Mouse (Mus musculus) hindbrain, postnatal 0 days (tissue): Measurements from ENCODE around the gene Rbm38. TPM values are rescaled to one million over a fixed set of nuclear protein-coding genes. Genes with fewer than 3 reads are reported as not detected.

ENCODE experiments used
- ATAC-seq: fragments of 200-750 bp; cut with Nextera tagmentation; 2 replicates; pipeline ENCODE4 v1.8.0; 2017; ENCODE audit warnings: mild to moderate bottlenecking, moderate TSS enrichment, moderate library complexity
- DNase-seq: peaks from one replicate; pipeline ENCODE4 v3.0.0-alpha.2; 2015; ENCODE audit warnings: low spot score
- H3K27ac ChIP-seq: fragments of 300-500 bp; sonication (generic); 2 replicates; pipeline ENCODE4 v1.5.1; 2014; ENCODE audit warnings: mild to moderate bottlenecking
- H3K27me3 ChIP-seq: fragments of 300-500 bp; sonication (generic); 2 replicates; pipeline ENCODE4 v1.6.1; 2014; ENCODE audit warnings: low read length, mixed read lengths; ENCODE audit not compliant: insufficient read depth
- H3K36me3 ChIP-seq: fragments of 300-500 bp; sonication (generic); 2 replicates; pipeline ENCODE4 v1.6.1; 2014; ENCODE audit warnings: low read length, mixed read lengths; ENCODE audit not compliant: insufficient read depth
- H3K4me1 ChIP-seq: fragments of 300-500 bp; sonication (generic); 2 replicates; pipeline ENCODE4 v1.6.1; 2014; ENCODE audit warnings: antibody characterized with exemption, low read length, mixed read lengths; ENCODE audit not compliant: insufficient read depth
- H3K4me2 ChIP-seq: fragments of 300-500 bp; sonication (generic); 2 replicates; pipeline ENCODE4 v1.6.1; 2014; ENCODE audit warnings: low read depth, mild to moderate bottlenecking, low read length, moderate library complexity, mixed read lengths
- H3K4me3 ChIP-seq: fragments of 300-500 bp; sonication (generic); 2 replicates; pipeline ENCODE4 v1.5.1; 2014; ENCODE audit warnings: low read length
- H3K9ac ChIP-seq: fragments of 300-500 bp; sonication (generic); replicated peaks from 2 replicates; pipeline ENCODE4 v1.6.1; 2014; ENCODE audit warnings: mild to moderate bottlenecking, low read length, moderate library complexity, mixed read lengths
- H3K9me3 ChIP-seq: fragments of 300-500 bp; sonication (generic); 2 replicates; pipeline ENCODE4 v1.6.1; 2016; ENCODE audit warnings: low read length, mixed read lengths
- CTCF ChIP-seq: IDR thresholded peaks from 2 replicates; pipeline ENCODE4 v1.5.1; 2016; ENCODE audit warnings: antibody characterized with exemption, control low read depth, low read depth
- WGBS: fragments of 180-500 bp; shearing (Covaris S2); extraction: QIAGEN DNeasy Blood & Tissue Kit; methylation state at CpG from one replicate; pipeline ENCODE4 v1.1.7; 2014; 5-methylcytosine and 5-hydroxymethylcytosine counted together
- polyA plus RNA-seq: library from polyadenylated mRNA; unstranded; fragments of >200 nt; fragmentation: Nextera tagmentation; extraction: Ambion mirVana; gene quantifications from 2 replicates; pipeline ENCODE4 v1.2.1, GENCODE M21; 2015
- total RNA-seq: library from RNA; depleted of rRNA; stranded (reverse); fragments of >200 nt; gene quantifications from 2 replicates; pipeline ENCODE4 v1.2.3, GENCODE M21; 2014

The Rbm38 gene
- total and polyA plus RNA-seq, 2 experiments from 2014 or later = 10.3 to 12.6 TPM

DNA sequence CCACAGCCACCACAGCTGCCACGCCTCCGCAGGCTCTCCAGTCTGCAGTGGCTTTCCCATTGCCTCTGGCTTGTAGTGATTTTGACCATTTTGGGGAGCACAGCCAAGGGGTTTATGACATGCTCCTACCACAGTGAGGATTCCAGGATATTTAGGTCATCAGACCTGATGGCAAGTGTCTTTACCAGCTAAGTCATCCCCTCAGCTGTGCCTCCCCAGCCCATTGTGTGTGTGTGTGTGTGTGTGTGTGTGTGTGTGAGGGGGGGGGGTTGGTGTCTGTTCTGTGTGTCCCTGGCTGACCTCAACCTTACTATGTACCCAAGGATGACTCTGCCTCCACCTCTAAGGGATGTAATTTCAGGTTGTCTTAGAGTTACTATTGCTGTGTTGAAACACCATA, 44.6 kb downstream of the Rbm38 start:
- no peak overlapping the region for H3K27ac ChIP-seq
- H3K9ac ChIP-seq = no peak overlapping the region
- DNase-seq = no peak
- WGBS = 89% methylated on average over 2 of the region's 2 CpGs
- H3K4me2 ChIP-seq = no peak overlapping the region
- H3K27me3 ChIP-seq = no peaks in the 10 kb centered on the region
- H3K9me3 ChIP-seq = no peaks in the 10 kb centered on the region
- no peak for TF ChIP-seq CTCF
- H3K36me3 ChIP-seq = no peaks in the 10 kb centered on the region
- no peaks in the 10 kb centered on the region for H3K4me1 ChIP-seq
- no peak for ATAC-seq
- no peak overlapping the region for H3K4me3 ChIP-seq

DNA sequence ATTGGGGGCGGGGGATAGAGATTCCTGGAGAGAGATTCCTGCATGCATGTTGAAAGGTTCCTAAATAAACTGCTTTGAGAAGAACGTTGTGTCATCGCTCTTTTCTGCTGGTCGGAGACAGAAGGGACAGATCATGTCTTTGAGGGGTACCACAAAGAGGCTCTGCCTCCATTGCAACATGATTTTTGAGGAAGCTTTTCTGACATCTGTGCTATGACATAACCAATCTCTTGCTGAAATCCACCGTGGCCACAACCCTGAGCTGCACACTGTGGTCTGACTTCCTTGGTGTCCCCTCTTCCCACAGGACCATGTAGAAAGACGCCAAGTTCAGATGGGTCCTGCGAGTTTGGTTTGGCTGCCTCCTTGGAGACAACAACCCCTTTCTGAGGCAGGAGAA, 52.6 kb downstream of the Rbm38 start:
- H3K4me3 ChIP-seq = no peak overlapping the region
- H3K4me2 ChIP-seq = no peak overlapping the region
- WGBS = 91% methylated on average over 7 of the region's 7 CpGs
- DNase-seq (no peak), ATAC-seq (no peak)
- no peak overlapping the region for H3K27ac ChIP-seq
- no peaks in the 10 kb centered on the region for H3K4me1 ChIP-seq
- no peak for TF ChIP-seq CTCF
- no peaks in the 10 kb centered on the region for H3K27me3 ChIP-seq
- H3K9ac ChIP-seq = no peak overlapping the region
- no peaks in the 10 kb centered on the region for H3K9me3 ChIP-seq
- no peaks in the 10 kb centered on the region for H3K36me3 ChIP-seq

DNA sequence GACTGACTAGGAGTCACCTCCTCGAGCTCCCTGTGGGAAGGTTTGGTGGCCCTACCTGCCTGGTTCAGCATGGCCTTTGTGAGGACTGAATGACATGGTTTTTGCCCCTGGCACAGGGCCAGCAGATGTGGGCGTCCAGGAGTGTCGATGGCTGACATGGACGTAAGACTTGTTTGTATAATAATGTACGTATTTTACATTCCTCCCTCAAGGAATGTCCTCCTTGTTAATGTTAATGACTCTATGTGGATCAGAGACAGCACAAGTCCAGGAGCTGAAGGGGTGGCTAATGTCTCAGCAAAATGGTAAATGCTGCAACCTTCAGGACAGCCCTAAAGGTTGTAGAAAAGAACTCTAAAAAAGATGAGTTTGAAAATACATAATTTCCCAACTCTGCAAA, 53.4 kb downstream of the Rbm38 start:
- H3K9ac ChIP-seq = no peak overlapping the region
- no peaks in the 10 kb centered on the region for H3K27me3 ChIP-seq
- no peak overlapping the region for H3K4me2 ChIP-seq
- ATAC-seq = no peak
- no peak for TF ChIP-seq CTCF
- no peaks in the 10 kb centered on the region for H3K36me3 ChIP-seq
- DNase-seq = no peak
- WGBS = 75% methylated on average over 5 of the region's 5 CpGs
- no peaks in the 10 kb centered on the region for H3K9me3 ChIP-seq
- no peak overlapping the region for H3K27ac ChIP-seq
- H3K4me3 ChIP-seq = no peak overlapping the region
- no peaks in the 10 kb centered on the region for H3K4me1 ChIP-seq

DNA sequence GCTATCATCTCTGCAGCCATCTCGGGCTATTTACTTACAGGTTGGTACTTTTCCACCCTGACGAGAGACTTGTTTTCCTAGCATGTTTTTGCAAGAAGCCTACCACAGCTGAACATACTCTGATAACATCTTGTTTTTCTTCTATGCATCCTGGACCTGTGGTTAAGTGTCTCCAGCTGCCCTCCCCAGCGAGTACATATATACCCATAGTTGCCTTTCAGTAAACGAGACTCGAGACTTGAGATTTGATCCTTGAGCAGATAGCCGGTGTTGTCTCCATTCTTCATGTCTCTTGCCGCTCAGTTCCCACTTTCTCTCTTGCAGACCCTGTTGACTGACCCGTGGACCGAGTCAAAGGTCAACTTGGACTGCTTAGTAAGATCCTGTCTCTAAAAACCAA, 56.6 kb downstream of the Rbm38 start:
- H3K4me1 ChIP-seq = no peaks in the 10 kb centered on the region
- H3K36me3 ChIP-seq = no peaks in the 10 kb centered on the region
- no peak for TF ChIP-seq CTCF
- 81% methylated on average over 9 of the region's 9 CpGs for WGBS
- no peak for ATAC-seq
- H3K4me3 ChIP-seq = no peak overlapping the region
- no peak overlapping the region for H3K9ac ChIP-seq
- H3K27me3 ChIP-seq = no peaks in the 10 kb centered on the region
- H3K27ac ChIP-seq = no peak overlapping the region
- no peak overlapping the region for H3K4me2 ChIP-seq
- no peak for DNase-seq
- no peaks in the 10 kb centered on the region for H3K9me3 ChIP-seq

DNA sequence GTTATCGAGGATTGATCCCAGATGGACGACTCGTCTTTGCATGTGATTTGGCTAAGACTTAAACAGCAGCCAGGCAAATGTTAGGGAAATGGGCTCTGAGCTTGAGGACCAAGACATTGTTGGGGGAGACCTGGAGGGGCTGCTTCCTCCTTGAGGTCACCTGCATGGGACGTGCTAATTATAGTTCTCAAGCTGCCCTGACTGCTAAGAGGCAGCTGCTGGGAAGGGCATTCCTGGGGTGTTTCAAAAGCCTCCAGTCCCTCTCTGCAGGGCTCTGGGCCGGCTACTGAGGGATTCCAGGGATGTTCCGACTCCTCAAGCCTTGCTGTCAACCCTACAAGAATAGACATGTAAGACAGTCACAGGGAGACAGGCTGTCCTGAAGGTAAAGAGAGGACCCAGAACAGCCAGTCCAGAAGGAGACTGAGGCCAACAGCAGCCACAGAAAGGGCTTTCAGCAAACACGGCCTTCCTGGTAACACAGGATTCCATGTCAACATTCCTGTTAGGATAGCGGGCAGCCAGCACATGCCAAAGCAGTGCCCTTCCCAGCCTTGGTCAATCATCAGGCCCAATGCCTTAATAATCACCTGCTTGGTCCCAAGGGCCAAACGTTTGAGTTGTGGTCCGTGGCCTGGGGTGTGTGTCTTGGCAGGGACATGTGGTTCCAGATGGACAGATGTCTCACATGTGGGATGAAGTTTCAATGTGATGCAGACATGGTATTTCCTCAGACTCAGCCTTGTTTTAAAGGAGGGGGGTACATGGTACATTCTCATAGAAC, 59.7 kb downstream of the Rbm38 start:
- no peak for DNase-seq
- TF ChIP-seq CTCF = no peak
- WGBS = 57% methylated on average over 10 of the region's 10 CpGs
- Histone ChIP-seq H3K36me3 (no peaks in the 10 kb centered on the region), H3K9me3 (no peaks in the 10 kb centered on the region), H3K4me3 (no peak overlapping the region), H3K9ac (no peak overlapping the region), H3K27ac (no peak overlapping the region), H3K27me3 (no peaks in the 10 kb centered on the region), H3K4me1 (no peaks in the 10 kb centered on the region), H3K4me2 (no peak overlapping the region)
- ATAC-seq = no peak

DNA sequence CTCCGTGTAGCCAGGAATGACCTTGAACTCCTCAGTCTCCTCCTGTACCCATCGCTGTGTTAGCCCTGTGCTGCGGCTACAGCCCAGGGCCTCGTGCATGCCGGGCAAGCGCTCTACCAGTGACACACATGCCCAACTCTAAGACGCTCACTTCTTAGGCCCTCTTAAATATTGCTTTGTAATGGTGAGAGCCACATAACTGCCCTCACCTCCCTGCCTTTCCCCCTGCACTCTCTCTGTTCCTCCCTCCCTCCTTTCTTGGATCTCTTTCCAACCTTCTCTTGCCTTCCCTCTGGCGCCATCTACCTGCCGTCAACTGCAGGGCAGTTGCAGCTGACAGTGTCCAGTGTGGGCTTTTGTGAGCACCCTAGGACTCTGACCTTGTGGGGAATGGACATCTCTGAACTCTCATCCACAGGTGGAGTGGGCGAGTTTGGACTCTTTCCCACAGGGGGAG, 60.5 kb downstream of the Rbm38 start:
- Histone ChIP-seq H3K27ac (no peak overlapping the region), H3K36me3 (no peaks in the 10 kb centered on the region), H3K27me3 (no peaks in the 10 kb centered on the region), H3K9me3 (no peaks in the 10 kb centered on the region), H3K9ac (no peak overlapping the region), H3K4me2 (no peak overlapping the region), H3K4me3 (no peak overlapping the region), H3K4me1 (no peaks in the 10 kb centered on the region)
- WGBS = 40% methylated on average over 10 of the region's 10 CpGs
- peak; percentile 84 for ATAC-seq
- DNase-seq = peak; percentile 85
- TF ChIP-seq CTCF = peak; percentile 97

DNA sequence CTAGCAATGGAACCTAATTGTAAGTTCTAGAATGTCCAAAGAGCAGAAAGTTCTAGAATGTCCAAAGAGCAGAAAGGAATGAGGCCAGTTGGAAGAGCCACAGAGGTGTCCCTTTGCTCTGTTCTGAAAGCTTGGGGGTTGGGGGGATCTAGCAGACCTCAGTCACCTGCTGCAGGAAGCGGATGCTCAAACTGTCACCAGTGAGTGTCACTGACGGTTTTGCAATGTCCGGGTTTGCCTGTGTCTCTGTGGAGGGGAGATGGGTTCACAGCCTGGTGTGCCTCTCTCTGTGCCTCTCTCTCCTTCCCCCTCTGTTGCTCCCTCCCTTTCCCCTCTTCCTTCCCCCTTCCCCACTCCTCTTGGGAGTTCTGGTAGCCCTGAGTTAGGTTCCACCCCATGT, 62.4 kb downstream of the Rbm38 start:
- H3K4me2 ChIP-seq = no peak overlapping the region
- no peak for DNase-seq
- H3K27ac ChIP-seq = no peak overlapping the region
- H3K4me3 ChIP-seq = no peak overlapping the region
- no peaks in the 10 kb centered on the region for H3K9me3 ChIP-seq
- no peaks in the 10 kb centered on the region for H3K27me3 ChIP-seq
- WGBS = 90% methylated on average over 3 of the region's 3 CpGs
- ATAC-seq = no peak
- H3K36me3 ChIP-seq = no peaks in the 10 kb centered on the region
- H3K4me1 ChIP-seq = no peaks in the 10 kb centered on the region
- H3K9ac ChIP-seq = no peak overlapping the region
- no peak for TF ChIP-seq CTCF
